Mouse (Mus musculus) left cerebral cortex, adult 9 months (tissue): ENCODE data around the gene Elmo2.
A peak's percentile ranks its signal among the peaks of the same experiment; 100 is the strongest.

Experiments used
- DNase-seq, 2 experiments: peaks; one replicate each; pipeline ENCODE4 v3.0.0; 2022; ENCODE audit warnings: low spot score in 2 of 2

Gene Elmo2

GRCm38 (mm10) chr2:165257151-165257834, 69.0 kb downstream of the Elmo2 start:
- DNase-seq: peak in 1 of 2 experiments; percentile 73

- DNase-seq: no peak
These were observed 70.1 kb downstream of the Elmo2 start for GRCm38 (mm10) chr2:165256213-165256612.

GRCm38 (mm10) chr2:165253867-165254266, 72.4 kb downstream of the Elmo2 start:
- no peak for DNase-seq

- DNase-seq: no peak
These were observed 73.0 kb downstream of the Elmo2 start for GRCm38 (mm10) chr2:165253269-165253668.

- DNase-seq: no peak
These were observed 73.5 kb downstream of the Elmo2 start for GRCm38 (mm10) chr2:165252801-165253200.

DNA sequence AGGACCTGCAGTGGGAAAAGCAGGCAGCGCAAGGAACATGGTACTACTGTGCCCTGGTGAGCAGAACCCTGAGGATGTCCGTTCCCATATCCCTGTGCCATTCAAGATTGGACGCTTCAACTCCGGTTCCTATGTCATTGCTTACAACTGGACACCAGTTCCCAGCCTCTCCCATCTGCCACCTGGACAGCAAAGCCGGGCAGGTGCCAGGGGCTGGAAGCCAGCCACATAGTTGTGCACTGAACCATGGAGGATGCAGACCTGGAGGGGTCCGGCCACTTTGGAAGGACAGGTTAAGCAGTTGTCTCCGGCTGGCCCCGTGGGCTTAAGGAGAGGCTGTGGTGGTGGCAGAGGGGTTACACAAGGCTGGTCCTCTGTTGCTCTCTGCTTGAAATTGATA, 73.9 kb downstream of the Elmo2 start:
- no peak for DNase-seq

- no peak for DNase-seq
These were observed 75.4 kb downstream of the Elmo2 start for GRCm38 (mm10) chr2:165250903-165251302.

- DNase-seq: no peak
These were observed 77.3 kb downstream of the Elmo2 start for GRCm38 (mm10) chr2:165248967-165249366.

DNA sequence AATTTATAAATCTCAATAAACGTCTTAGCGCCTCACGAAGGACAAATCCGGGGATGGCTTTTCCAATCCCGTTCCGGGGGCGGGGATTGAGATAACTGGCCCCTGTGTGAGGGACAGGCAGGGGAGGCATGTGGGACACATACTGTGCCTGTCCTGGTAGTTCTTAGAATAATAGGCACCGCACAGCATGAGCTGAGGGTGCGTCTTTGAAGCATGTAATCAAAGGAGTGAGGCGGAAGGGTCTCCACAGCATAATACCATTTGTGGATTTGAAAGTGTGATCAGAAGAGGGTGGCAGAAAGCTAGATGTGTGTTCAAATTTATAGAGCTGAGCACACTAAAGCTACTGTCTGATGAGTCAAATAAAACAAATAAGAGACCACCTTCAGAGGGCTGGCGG, 79.9 kb downstream of the Elmo2 start:
- DNase-seq: no peak

GRCm38 (mm10) chr2:165243122-165243720, 83.1 kb downstream of the Elmo2 start:
- no peak for DNase-seq

DNA sequence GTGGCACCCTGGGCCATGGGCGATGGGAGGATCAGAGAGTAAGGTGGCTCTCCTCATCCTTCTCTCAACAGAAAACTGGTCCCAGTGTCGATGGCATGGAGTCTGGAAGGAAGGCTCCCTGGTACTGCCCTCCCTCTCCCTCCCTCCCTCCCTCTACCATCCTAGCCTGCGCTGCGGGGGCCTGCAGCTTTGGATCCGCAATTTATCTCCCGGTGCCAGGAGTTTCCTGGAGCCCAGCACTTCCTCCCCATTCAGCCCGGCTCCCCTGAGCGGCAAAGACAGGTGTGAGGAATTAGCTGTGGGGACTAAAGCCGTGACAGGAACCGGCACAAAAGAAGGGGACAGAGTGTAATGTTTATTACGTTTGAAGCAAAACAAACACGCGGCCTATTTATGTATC, 83.7 kb downstream of the Elmo2 start:
- no peak for DNase-seq

GRCm38 (mm10) chr2:165241786-165242185, 84.5 kb downstream of the Elmo2 start:
- no peak for DNase-seq

DNA sequence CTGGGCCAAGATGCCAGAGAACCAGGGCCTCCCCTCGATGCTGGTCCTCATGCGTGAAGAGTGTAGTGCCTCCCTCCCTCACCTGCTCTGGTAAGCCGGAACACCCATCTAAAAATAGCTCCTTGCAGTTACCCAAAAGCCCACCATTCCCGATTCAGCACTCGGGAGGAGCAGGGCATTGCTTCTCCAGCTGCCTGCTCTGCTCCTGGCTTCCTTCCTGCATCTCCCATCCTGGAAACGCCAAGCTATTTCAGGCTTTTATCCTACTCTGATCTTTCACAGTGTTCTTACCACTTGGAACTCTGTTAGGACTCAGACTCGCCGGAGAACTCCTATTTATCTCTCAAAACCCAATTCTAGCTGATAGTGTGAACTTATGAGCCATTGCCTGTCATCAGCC, 85.9 kb downstream of the Elmo2 start:
- no peak for DNase-seq

DNA sequence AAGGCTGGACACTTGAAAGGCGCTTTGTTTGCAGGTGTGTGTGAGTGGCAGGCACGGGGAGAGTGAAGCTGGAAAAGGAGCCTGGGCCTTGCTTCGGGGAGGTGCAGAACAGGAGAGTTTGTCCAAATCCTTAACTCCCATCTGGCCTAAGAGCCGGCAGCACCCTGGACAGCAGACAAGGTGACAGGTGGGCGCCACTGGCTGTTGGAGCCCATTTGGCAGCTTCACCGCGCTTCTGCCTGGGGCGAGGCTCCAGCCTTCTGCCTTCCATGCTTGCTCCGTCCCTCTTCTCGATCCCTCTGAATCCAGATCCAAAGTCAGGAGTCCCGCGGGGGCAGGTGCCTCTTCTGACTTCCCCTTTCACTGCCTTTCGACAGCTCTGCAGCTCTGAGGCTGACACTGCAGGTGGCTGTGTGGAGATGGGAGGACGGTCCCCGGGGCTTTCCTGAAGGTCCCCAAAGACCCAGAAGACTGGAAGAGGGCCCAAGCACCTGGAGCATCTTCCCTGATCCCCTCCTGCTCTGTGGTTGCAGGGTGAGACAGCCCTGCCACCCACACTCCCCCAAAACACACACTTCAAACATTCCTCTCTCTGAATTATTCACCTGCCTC, 86.6 kb downstream of the Elmo2 start:
- no peak for DNase-seq

DNA sequence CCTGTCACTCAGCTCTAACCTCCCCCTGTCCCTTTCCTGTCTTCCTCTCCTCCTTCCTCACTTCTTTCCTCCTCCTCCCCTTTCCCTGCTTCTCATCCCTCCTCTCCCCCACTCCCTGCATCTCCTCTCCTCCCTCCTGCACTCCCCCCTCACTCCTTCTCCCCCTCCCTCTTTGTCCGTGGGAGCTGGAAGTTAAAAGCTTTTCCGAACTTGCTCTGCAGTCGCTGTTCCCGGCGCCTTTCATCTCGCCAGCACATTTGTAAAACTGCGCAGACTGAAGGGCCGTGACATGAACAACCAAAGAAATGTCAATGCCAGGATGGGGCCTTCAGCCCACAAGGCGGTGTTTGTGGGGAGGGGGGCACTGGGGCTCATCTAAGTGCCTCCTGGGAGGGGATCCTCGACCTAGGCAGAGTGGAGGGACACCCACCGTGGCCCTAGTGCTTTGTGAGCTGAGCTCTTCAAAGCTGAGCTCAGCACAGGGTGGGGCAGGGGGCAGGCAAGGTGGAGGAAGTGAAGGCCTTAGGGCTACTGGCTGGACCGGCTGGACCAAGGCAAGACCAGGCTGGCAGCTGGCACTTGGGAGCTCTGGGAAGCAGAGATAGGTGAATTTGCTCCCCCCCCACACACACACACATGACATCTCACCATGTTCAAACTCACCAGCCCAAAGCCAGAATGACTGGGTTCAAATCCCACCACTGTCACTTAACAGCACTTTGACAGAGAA, 87.7 kb downstream of the Elmo2 start:
- DNase-seq: no peak
